Mouse (Mus musculus) neural tube, embryonic 14.5 days (tissue): Measurements from ENCODE around the gene Klhl29. TPM values are rescaled to one million over a fixed set of nuclear protein-coding genes. Genes with fewer than 3 reads are reported as not detected.
A peak's percentile ranks its signal among the peaks of the same experiment; 100 is the strongest.

Source experiments
- ATAC-seq: fragments of 200-750 bp; cut with Nextera tagmentation; 2 replicates; pipeline ENCODE4 v1.8.0; 2017; ENCODE audit warnings: low read depth, mild to moderate bottlenecking, moderate TSS enrichment, moderate library complexity
- H3K27ac ChIP-seq: fragments of 300-500 bp; sonication (generic); 2 replicates; pipeline ENCODE4 v1.5.1; 2014; ENCODE audit warnings: low read depth, mild to moderate bottlenecking, control low read depth, low read length, moderate library complexity, mixed read lengths
- H3K27me3 ChIP-seq: fragments of 300-500 bp; sonication (generic); 2 replicates; pipeline ENCODE4 v1.6.1; 2014; ENCODE audit warnings: low read length; ENCODE audit not compliant: control insufficient read depth, insufficient read depth
- H3K36me3 ChIP-seq: fragments of 300-500 bp; sonication (generic); 2 replicates; pipeline ENCODE4 v1.6.1; 2014; ENCODE audit warnings: low read length, mixed read lengths; ENCODE audit not compliant: control insufficient read depth, insufficient read depth
- H3K4me1 ChIP-seq: fragments of 300-500 bp; sonication (generic); 2 replicates; pipeline ENCODE4 v1.6.1; 2014; ENCODE audit warnings: low read length; ENCODE audit not compliant: control insufficient read depth, insufficient read depth
- H3K4me2 ChIP-seq: fragments of 300-500 bp; sonication (generic); 2 replicates; pipeline ENCODE4 v1.6.1; 2014; ENCODE audit warnings: mild to moderate bottlenecking, low read depth, low read length, control low read depth
- H3K4me3 ChIP-seq: fragments of 300-500 bp; sonication (generic); 2 replicates; pipeline ENCODE4 v1.5.1; 2014; ENCODE audit warnings: low read depth, low read length, control low read depth, mixed read lengths
- H3K9ac ChIP-seq: fragments of 300-500 bp; sonication (generic); replicated peaks from 2 replicates; pipeline ENCODE4 v1.6.1; 2014; ENCODE audit warnings: low read depth, mild to moderate bottlenecking, control low read depth, low read length, mixed read lengths
- H3K9me3 ChIP-seq: fragments of 300-500 bp; sonication (generic); 2 replicates; pipeline ENCODE4 v1.6.1; 2016; ENCODE audit warnings: low read length; ENCODE audit not compliant: control insufficient read depth
- whole genome bisulfite sequencing: fragments of 180-500 bp; shearing (Covaris S2); extraction: QIAGEN DNeasy Blood & Tissue Kit; methylation state at CpG from one replicate; pipeline ENCODE4 v1.1.7; 2014; 5-methylcytosine and 5-hydroxymethylcytosine counted together
- polyA plus RNA-seq: library from polyadenylated mRNA; unstranded; fragments of >200 nt; fragmentation: Nextera tagmentation; extraction: Ambion mirVana; gene quantifications from 2 replicates; pipeline ENCODE4 v1.2.1, GENCODE M21; 2014

Gene Klhl29
- polyA plus RNA-seq, 1 experiment from 2014 or later, result 6.1 TPM

- Histone ChIP-seq H3K27ac (no peak overlapping the region), H3K4me3 (no peak overlapping the region), H3K27me3 (no peaks in the 10 kb centered on the region), H3K9ac (no peak overlapping the region), H3K4me1 (no peaks in the 10 kb centered on the region), H3K36me3 (no peaks in the 10 kb centered on the region), H3K4me2 (no peak overlapping the region), H3K9me3 (no peaks in the 10 kb centered on the region)
- no peak for ATAC-seq
- WGBS, result 89% methylated on average over 6 of the region's 6 CpGs
These were observed 35.3 kb downstream of the Klhl29 start for GRCm38 (mm10) chr12:5340151-5340603.

DNA sequence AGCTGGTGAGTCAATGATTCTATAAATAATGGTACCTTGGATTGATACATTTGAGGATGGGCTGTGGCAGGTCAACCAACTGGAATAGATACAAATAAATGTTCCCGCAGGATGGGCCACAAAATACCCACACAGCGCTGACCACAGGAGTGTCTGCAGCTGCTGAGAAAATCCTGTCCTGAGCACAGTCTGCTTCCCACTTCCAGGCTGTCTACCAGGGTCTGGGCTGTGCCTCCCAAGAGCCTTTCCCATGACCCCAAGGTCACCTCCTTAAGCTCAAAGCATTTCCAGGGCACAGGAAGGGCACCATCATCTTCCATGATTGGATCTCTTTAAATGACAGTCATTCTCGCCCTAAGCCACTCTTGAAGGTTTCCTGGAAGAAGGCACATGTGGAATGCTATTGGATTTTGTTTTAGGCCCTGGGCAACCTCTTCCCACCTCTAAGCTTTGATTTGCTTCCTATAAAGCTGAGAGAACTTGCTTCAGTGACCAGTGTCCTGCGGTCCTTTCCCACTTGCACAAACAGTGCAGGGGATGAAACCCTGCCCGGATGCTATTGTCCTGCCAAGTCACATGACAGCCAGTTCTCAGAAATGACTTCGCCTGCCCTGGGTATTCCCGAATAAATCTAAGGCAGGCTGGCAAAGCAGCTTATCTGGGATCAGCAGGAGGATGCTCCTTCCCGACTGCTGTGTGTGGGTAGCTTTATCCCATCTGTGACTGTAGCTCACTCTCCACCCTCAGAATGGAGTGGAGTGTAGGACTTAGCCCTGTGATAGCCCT, 38.4 kb downstream of the Klhl29 start:
- H3K27me3 ChIP-seq, result no peaks in the 10 kb centered on the region
- H3K9me3 ChIP-seq, result no peaks in the 10 kb centered on the region
- no peak overlapping the region for H3K9ac ChIP-seq
- no peak overlapping the region for H3K27ac ChIP-seq
- H3K4me1 ChIP-seq, result no peaks in the 10 kb centered on the region
- no peak; the same call in 1 of the 2 replicates for ATAC-seq
- H3K4me3 ChIP-seq, result no peak overlapping the region
- 33% methylated on average over 8 of the region's 8 CpGs for WGBS
- H3K4me2 ChIP-seq, result no peak overlapping the region
- H3K36me3 ChIP-seq, result no peaks in the 10 kb centered on the region

GRCm38 (mm10) chr12:5336331-5336730, 39.2 kb downstream of the Klhl29 start:
- ATAC-seq, result no peak
- Histone ChIP-seq H3K27me3 (no peaks in the 10 kb centered on the region), H3K36me3 (no peaks in the 10 kb centered on the region), H3K9ac (no peak overlapping the region), H3K9me3 (no peaks in the 10 kb centered on the region), H3K4me1 (no peaks in the 10 kb centered on the region), H3K4me3 (no peak overlapping the region), H3K27ac (no peak overlapping the region), H3K4me2 (no peak overlapping the region)
- 79% methylated on average over 6 of the region's 6 CpGs for WGBS

DNA sequence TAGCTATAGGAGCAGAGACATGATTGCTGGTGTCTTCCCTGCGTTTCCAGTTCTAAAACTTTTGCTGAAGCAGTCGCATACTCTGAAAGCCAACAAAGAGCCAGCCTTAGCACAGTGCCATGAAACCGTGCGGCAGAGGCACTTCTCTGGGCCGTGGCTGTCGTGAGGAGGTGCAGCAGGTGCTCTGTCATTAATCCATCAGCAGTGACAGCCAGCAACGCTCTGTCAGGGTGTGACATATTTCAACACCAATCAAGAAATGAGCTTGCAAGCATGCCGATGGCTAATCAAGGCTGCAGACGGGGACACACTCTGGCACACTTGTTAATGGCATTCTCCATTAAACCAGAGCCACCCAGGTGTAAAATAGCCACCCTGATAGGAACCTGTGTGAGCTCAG, 40.5 kb downstream of the Klhl29 start:
- Histone ChIP-seq H3K4me2 (no peak overlapping the region), H3K27ac (no peak overlapping the region), H3K36me3 (no peaks in the 10 kb centered on the region), H3K4me1 (no peaks in the 10 kb centered on the region), H3K4me3 (no peak overlapping the region), H3K9me3 (no peaks in the 10 kb centered on the region), H3K9ac (no peak overlapping the region), H3K27me3 (no peaks in the 10 kb centered on the region)
- ATAC-seq, result no peak
- WGBS, result 57% methylated on average over 9 of the region's 9 CpGs

DNA sequence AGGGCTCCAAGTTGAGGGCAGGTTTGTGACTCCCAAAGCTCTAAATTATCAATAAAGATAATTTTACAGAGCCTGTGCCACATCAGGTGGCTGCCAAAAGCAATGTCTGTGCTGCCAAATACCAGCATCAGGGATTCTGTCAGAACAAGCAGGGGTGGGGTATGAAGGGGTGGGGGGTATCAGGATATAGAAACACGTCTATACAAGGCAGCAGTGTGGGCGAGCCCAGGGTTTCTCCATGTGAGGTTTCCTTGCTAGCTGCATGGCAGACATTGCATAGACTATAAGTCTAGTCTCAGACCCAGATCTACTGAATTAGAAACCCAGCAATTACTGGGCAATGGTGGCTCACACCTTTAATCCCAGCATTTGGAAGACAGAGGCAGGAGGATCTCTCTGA, 41.3 kb downstream of the Klhl29 start:
- Histone ChIP-seq H3K4me3 (no peak overlapping the region), H3K27me3 (no peaks in the 10 kb centered on the region), H3K4me1 (no peaks in the 10 kb centered on the region), H3K27ac (no peak overlapping the region), H3K9me3 (no peaks in the 10 kb centered on the region), H3K9ac (no peak overlapping the region), H3K4me2 (no peak overlapping the region), H3K36me3 (no peaks in the 10 kb centered on the region)
- ATAC-seq, result no peak
- WGBS, result 83% methylated on average over 2 of the region's 2 CpGs

DNA sequence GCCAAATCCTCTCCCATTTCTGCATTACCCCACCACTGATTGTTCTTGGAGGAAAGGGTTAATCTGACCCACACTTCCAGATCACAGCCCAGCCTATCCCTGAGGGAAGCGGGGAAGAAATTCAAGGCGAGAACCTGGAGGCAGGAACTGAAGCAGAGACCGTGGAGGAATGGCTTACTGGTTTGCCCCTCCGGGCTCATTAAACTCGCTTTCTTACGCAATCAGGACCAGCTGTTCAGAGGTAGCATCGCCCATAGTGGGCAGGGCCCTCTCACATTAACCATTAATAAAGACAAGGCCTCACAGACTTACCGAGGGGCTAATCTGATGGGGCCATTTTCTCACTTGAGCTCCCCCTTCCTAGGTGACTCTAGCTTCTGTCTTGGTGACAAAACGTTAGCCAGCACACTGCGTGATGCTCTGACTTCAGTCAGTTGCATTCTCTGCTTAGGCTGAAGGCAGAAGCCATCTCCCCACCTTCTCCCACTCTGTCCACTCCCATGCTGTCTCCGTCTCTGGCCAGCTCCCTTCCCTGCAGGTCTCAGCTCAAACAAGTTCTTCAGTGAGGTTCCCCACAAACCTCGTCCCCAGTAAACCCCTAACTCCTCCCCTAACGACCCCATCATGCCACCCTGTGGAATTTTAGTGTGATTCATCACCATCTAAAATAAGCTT, 43.5 kb downstream of the Klhl29 start:
- H3K4me1 ChIP-seq, result no peaks in the 10 kb centered on the region
- ATAC-seq, result peak; percentile 42; the same call in 1 of the 2 replicates
- no peaks in the 10 kb centered on the region for H3K36me3 ChIP-seq
- H3K9ac ChIP-seq, result no peak overlapping the region
- 32% methylated on average over 13 of the region's 13 CpGs for WGBS
- no peaks in the 10 kb centered on the region for H3K9me3 ChIP-seq
- H3K4me2 ChIP-seq, result no peak overlapping the region
- no peaks in the 10 kb centered on the region for H3K27me3 ChIP-seq
- no peak overlapping the region for H3K27ac ChIP-seq
- no peak overlapping the region for H3K4me3 ChIP-seq

GRCm38 (mm10) chr12:5330496-5331070, 44.9 kb downstream of the Klhl29 start:
- WGBS, result 79% methylated on average over 6 of the region's 6 CpGs
- H3K9ac ChIP-seq, result no peak overlapping the region
- no peaks in the 10 kb centered on the region for H3K36me3 ChIP-seq
- no peak for ATAC-seq
- no peaks in the 10 kb centered on the region for H3K9me3 ChIP-seq
- no peaks in the 10 kb centered on the region for H3K4me1 ChIP-seq
- no peak overlapping the region for H3K27ac ChIP-seq
- H3K4me2 ChIP-seq, result no peak overlapping the region
- no peaks in the 10 kb centered on the region for H3K27me3 ChIP-seq
- H3K4me3 ChIP-seq, result no peak overlapping the region

DNA sequence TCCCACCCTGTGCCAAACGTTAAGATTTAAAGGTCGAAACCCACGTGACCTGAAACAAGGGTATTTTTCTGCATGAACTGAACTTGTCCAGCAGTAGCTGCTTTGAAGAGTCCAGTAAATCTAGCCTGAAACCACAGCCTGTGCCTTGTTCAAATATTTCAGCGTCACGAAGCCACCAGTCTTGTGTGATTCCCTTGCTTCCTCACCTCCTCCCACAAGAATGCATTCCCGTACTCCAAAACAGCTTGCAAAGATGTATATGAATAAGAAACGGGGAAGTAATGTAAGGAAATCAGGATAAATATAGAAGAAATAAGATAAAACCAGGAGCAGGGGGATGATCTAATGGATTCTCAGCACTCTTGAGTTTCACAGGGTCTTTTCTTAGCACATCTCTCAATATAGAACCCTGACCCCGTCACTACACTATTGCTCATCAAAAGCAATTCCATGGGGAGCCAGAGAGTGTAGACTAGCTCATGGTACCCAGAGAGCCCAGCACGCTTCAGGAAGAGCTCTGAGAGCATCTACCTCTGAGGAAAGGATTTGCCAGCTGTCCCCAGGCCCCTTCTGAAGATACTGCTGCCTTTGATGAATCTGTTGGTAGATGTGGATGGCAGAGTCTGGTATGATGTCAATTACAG, 52.9 kb downstream of the Klhl29 start:
- no peak overlapping the region for H3K4me3 ChIP-seq
- no peaks in the 10 kb centered on the region for H3K4me1 ChIP-seq
- no peak overlapping the region for H3K27ac ChIP-seq
- no peaks in the 10 kb centered on the region for H3K27me3 ChIP-seq
- no peak for ATAC-seq
- H3K4me2 ChIP-seq, result no peak overlapping the region
- WGBS, result 88% methylated on average over 9 of the region's 9 CpGs
- no peaks in the 10 kb centered on the region for H3K9me3 ChIP-seq
- no peak overlapping the region for H3K9ac ChIP-seq
- H3K36me3 ChIP-seq, result no peaks in the 10 kb centered on the region

DNA sequence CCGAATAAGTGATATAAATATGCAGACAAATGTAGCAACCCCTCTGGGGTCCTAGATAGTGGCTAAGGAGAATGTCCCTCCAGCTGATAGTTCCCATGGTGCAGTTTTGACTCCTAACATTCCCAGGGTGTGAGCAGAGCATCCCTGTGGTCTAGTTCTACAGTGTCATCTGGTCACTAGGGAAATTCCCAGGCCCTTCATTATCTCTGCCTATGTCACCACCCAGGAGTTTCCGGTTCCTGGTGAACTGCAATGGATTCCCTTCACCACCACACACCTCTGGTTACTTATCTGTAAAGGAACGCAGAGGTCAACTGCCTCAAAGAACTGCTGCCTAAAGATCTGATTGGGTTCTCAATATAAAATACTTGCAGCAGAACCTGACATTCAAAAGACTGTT, 54.5 kb downstream of the Klhl29 start:
- H3K4me3 ChIP-seq, result no peak overlapping the region
- H3K4me1 ChIP-seq, result no peaks in the 10 kb centered on the region
- 94% methylated on average over 3 of the region's 3 CpGs for WGBS
- H3K27ac ChIP-seq, result no peak overlapping the region
- H3K9me3 ChIP-seq, result no peaks in the 10 kb centered on the region
- H3K27me3 ChIP-seq, result no peaks in the 10 kb centered on the region
- no peak overlapping the region for H3K4me2 ChIP-seq
- no peak for ATAC-seq
- H3K9ac ChIP-seq, result no peak overlapping the region
- H3K36me3 ChIP-seq, result no peaks in the 10 kb centered on the region
